Mouse (Mus musculus) testis, adult 2 months (tissue): Measurements from ENCODE around the gene Gm20388. TPM values are rescaled to one million over a fixed set of nuclear protein-coding genes. Genes with fewer than 3 reads are reported as not detected.

Source experiments
- H3K27ac ChIP-seq: fragments of 200-500 bp; 2 replicates; pipeline ENCODE4 v1.5.1; 2012; ENCODE audit warnings: low read depth, low read length; ENCODE audit not compliant: control insufficient read depth, insufficient read depth
- H3K27me3 ChIP-seq: fragments of 200-500 bp; 2 replicates; pipeline ENCODE4 v1.6.1; 2012; ENCODE audit warnings: mild to moderate bottlenecking, low read length, moderate library complexity; ENCODE audit not compliant: control insufficient read depth, insufficient read depth
- H3K36me3 ChIP-seq: fragments of 200-500 bp; 2 replicates; pipeline ENCODE4 v1.6.1; 2012; ENCODE audit warnings: mild to moderate bottlenecking, low read length; ENCODE audit not compliant: control insufficient read depth, insufficient read depth
- H3K4me1 ChIP-seq: fragments of 200-500 bp; 2 replicates; pipeline ENCODE4 v1.6.1; 2012; ENCODE audit warnings: low read length; ENCODE audit not compliant: control insufficient read depth, insufficient read depth
- H3K4me3 ChIP-seq: fragments of 200-500 bp; 2 replicates; pipeline ENCODE4 v1.5.1; 2012; ENCODE audit warnings: low read depth, mild to moderate bottlenecking, low read length, moderate library complexity, mixed read lengths; ENCODE audit not compliant: control insufficient read depth
- CTCF ChIP-seq: fragments of 200-500 bp; IDR thresholded peaks from 2 replicates; pipeline ENCODE4 v1.5.1; 2012; ENCODE audit warnings: low read depth, mild to moderate bottlenecking, inconsistent platforms, low read length, moderate library complexity; ENCODE audit not compliant: control insufficient read depth, insufficient read depth, insufficient replicate concordance
- POLR2A ChIP-seq: fragments of 200-500 bp; IDR thresholded peaks from 2 replicates; pipeline ENCODE4 v1.6.1; 2012; ENCODE audit warnings: low read depth, mild to moderate bottlenecking, inconsistent platforms, low read length, moderate library complexity; ENCODE audit not compliant: control insufficient read depth
- polyA plus RNA-seq: library from polyadenylated mRNA; depleted of rRNA; stranded (reverse); fragments of >200 nt; gene quantifications from 2 replicates; pipeline ENCODE4 v1.2.3, GENCODE M21; 2012

Gm20388 gene
- polyA plus RNA-seq, 1 experiment, result 5.6 TPM

GRCm38 (mm10) chr8:119901952-119902351 is 8.7 kb upstream of the Gm20388 start:
- Histone ChIP-seq H3K36me3 (no peaks in the 10 kb centered on the region), H3K4me1 (no peaks in the 10 kb centered on the region), H3K27ac (no peak overlapping the region), H3K27me3 (no peaks in the 10 kb centered on the region), H3K4me3 (no peak overlapping the region)
- TF ChIP-seq CTCF, result no peak
- no peak for TF ChIP-seq POLR2A

- H3K36me3 ChIP-seq, result no peaks in the 10 kb centered on the region
- no peak for TF ChIP-seq CTCF
- TF ChIP-seq POLR2A, result no peak
- H3K4me3 ChIP-seq, result no peak overlapping the region
- H3K27ac ChIP-seq, result no peak overlapping the region
- no peaks in the 10 kb centered on the region for H3K27me3 ChIP-seq
- H3K4me1 ChIP-seq, result no peaks in the 10 kb centered on the region
These were observed 6.2 kb upstream of the Gm20388 start for GRCm38 (mm10) chr8:119904323-119904911.

- Histone ChIP-seq H3K27ac (peak within 1 kb of the TSS; percentile 94), H3K36me3 (no peaks in the 10 kb centered on the region), H3K27me3 (no peaks in the 10 kb centered on the region), H3K4me3 (peak within 1 kb of the TSS; percentile 93), H3K4me1 (peaks cover 4% of the 10 kb centered on the region)
- no peak for TF ChIP-seq CTCF
These were observed 596 bp upstream of the Gm20388 start, which contains the start of gene Usp10 for GRCm38 (mm10) chr8:119909944-119910546. Gene Usp10, plus strand, starts transcription at chr8:119910360.

- peaks cover 4% of the 10 kb centered on the region for H3K4me1 ChIP-seq
These were observed 769 bp downstream of the Gm20388 start for GRCm38 (mm10) chr8:119911258-119911962.

GRCm38 (mm10) chr8:119912643-119913042 is 2.0 kb downstream of the Gm20388 start:
- no peak overlapping the region for H3K4me3 ChIP-seq
- H3K4me1 ChIP-seq, result peaks cover 4% of the 10 kb centered on the region
- no peak overlapping the region for H3K27ac ChIP-seq
- no peaks in the 10 kb centered on the region for H3K36me3 ChIP-seq
- TF ChIP-seq CTCF (no peak), POLR2A (no peak)
- H3K27me3 ChIP-seq, result no peaks in the 10 kb centered on the region

More at GRCm38 (mm10) chr8:119911258-119911962, 769 bp downstream of the Gm20388 start:
- no peaks in the 10 kb centered on the region for H3K36me3 ChIP-seq
- H3K4me3 ChIP-seq, result peak overlapping the region; percentile 93
- H3K27ac ChIP-seq, result peak overlapping the region; percentile 23; the same call in 1 of the 2 replicates
- H3K27me3 ChIP-seq, result no peaks in the 10 kb centered on the region
- TF ChIP-seq CTCF (no peak), POLR2A (no peak)

- no peak for TF ChIP-seq POLR2A
- TF ChIP-seq CTCF, result no peak
- no peak overlapping the region for H3K27ac ChIP-seq
- H3K4me3 ChIP-seq, result no peak overlapping the region
- peaks cover 4% of the 10 kb centered on the region for H3K4me1 ChIP-seq
- no peaks in the 10 kb centered on the region for H3K36me3 ChIP-seq
- no peaks in the 10 kb centered on the region for H3K27me3 ChIP-seq
These were observed 2.5 kb downstream of the Gm20388 start for GRCm38 (mm10) chr8:119913181-119913580.

- H3K27me3 ChIP-seq, result no peaks in the 10 kb centered on the region
- H3K36me3 ChIP-seq, result no peaks in the 10 kb centered on the region
- H3K4me3 ChIP-seq, result no peak overlapping the region
- no peak overlapping the region for H3K27ac ChIP-seq
- TF ChIP-seq CTCF, result no peak
- no peak for TF ChIP-seq POLR2A
- peaks cover 4% of the 10 kb centered on the region for H3K4me1 ChIP-seq
These were observed 3.5 kb downstream of the Gm20388 start for GRCm38 (mm10) chr8:119914161-119914560.
